Mouse (Mus musculus) inflammation-experienced regulatory T-cells, adult 6 months (primary cell): ENCODE results near the gene Tkt. TPM values are rescaled to one million over a fixed set of nuclear protein-coding genes. Genes with fewer than 3 reads are reported as not detected.

Source experiments
- ATAC-seq: one replicate; pipeline ENCODE4 v1.8.0; 2017
- polyA plus RNA-seq, 3 experiments: library from polyadenylated mRNA; unstranded; fragments of 100-300 nt; shearing (Covaris generic); gene quantifications; one replicate each; pipeline ENCODE4 v1.2.1; 2017

Tkt gene
- polyA plus RNA-seq, 3 experiments from 2014 or later = 203 to 235 (median 209) TPM

GRCm38 (mm10) chr14:30585323-30585722, 37.2 kb downstream of the Tkt start:
- ATAC-seq = no peak

GRCm38 (mm10) chr14:30586780-30587461, 38.8 kb downstream of the Tkt start:
- ATAC-seq = no peak

GRCm38 (mm10) chr14:30590041-30590645, 42.0 kb downstream of the Tkt start:
- ATAC-seq = no peak

- ATAC-seq = no peak
Observed at GRCm38 (mm10) chr14:30590918-30591317, 42.8 kb downstream of the Tkt start.

GRCm38 (mm10) chr14:30591417-30591816, 43.3 kb downstream of the Tkt start:
- ATAC-seq = peak; percentile 77

- ATAC-seq = no peak
Observed at GRCm38 (mm10) chr14:30593279-30594091, 45.3 kb downstream of the Tkt start.

- ATAC-seq = no peak
Observed at GRCm38 (mm10) chr14:30594092-30594695, 46.0 kb downstream of the Tkt start.

- ATAC-seq = no peak
Observed at GRCm38 (mm10) chr14:30595576-30596313, 47.6 kb downstream of the Tkt start.

- ATAC-seq = no peak
Observed at GRCm38 (mm10) chr14:30596407-30596806, 48.2 kb downstream of the Tkt start.

- ATAC-seq = no peak
Observed at GRCm38 (mm10) chr14:30597142-30597541, 49.0 kb downstream of the Tkt start.

GRCm38 (mm10) chr14:30606817-30607216, 58.7 kb downstream of the Tkt start:
- ATAC-seq = no peak

- no peak for ATAC-seq
Observed at GRCm38 (mm10) chr14:30607696-30608095, 59.5 kb downstream of the Tkt start.

- ATAC-seq = no peak
Observed at GRCm38 (mm10) chr14:30608176-30608575, 60.0 kb downstream of the Tkt start.

GRCm38 (mm10) chr14:30609499-30609898, 61.3 kb downstream of the Tkt start:
- ATAC-seq = no peak

GRCm38 (mm10) chr14:30610304-30610703, 62.1 kb downstream of the Tkt start:
- ATAC-seq = no peak

GRCm38 (mm10) chr14:30610940-30611339, 62.8 kb downstream of the Tkt start:
- no peak for ATAC-seq

GRCm38 (mm10) chr14:30612523-30612922, 64.4 kb downstream of the Tkt start:
- ATAC-seq = peak; percentile 41

GRCm38 (mm10) chr14:30612962-30613715, 65.0 kb downstream of the Tkt start:
- ATAC-seq = no peak

- ATAC-seq = no peak
Observed at GRCm38 (mm10) chr14:30616751-30617150, 68.6 kb downstream of the Tkt start.

GRCm38 (mm10) chr14:30618746-30619275, 70.7 kb downstream of the Tkt start:
- ATAC-seq = no peak

- no peak for ATAC-seq
Observed at GRCm38 (mm10) chr14:30619982-30620578, 71.9 kb downstream of the Tkt start.
